Mouse (Mus musculus) layer of hippocampus, adult 11-12 months (tissue): Measurements from ENCODE around the gene Rab1a.

Source experiments
- DNase-seq: peaks from one replicate; pipeline ENCODE4 v3.0.0; 2022; ENCODE audit warnings: low spot score

Gene Rab1a

GRCm38 (mm10) chr11:20247146-20247855 is 46.1 kb downstream of the Rab1a start:
- DNase-seq: no peak

- DNase-seq: no peak
These were observed 47.0 kb downstream of the Rab1a start for GRCm38 (mm10) chr11:20248277-20248676.

- no peak for DNase-seq
These were observed 47.6 kb downstream of the Rab1a start for GRCm38 (mm10) chr11:20248840-20249239.

- DNase-seq: peak; percentile 97
These were observed 48.3 kb downstream of the Rab1a start, which contains the start of gene Cep68 for GRCm38 (mm10) chr11:20249296-20250110. Gene Cep68, minus strand, starts transcription at chr11:20249429.

GRCm38 (mm10) chr11:20250476-20251178 is 49.4 kb downstream of the Rab1a start:
- no peak for DNase-seq

GRCm38 (mm10) chr11:20253088-20253487 is 51.9 kb downstream of the Rab1a start:
- DNase-seq: no peak

- DNase-seq: no peak
These were observed 53.6 kb downstream of the Rab1a start for GRCm38 (mm10) chr11:20254791-20255190.

GRCm38 (mm10) chr11:20262628-20263380 is 61.6 kb downstream of the Rab1a start:
- DNase-seq: no peak

GRCm38 (mm10) chr11:20269885-20270284 is 68.7 kb downstream of the Rab1a start:
- DNase-seq: no peak

- no peak for DNase-seq
These were observed 74.7 kb downstream of the Rab1a start for GRCm38 (mm10) chr11:20275974-20276373.
